Mouse (Mus musculus): ENCODE results near the gene Plcb4.

The Plcb4 gene

GRCm38 (mm10) chr2:135761226-135761802, 102.5 kb downstream of the Plcb4 start:
- no peak for DNase-seq (ENCODE audit: low spot score)

GRCm38 (mm10) chr2:135764706-135765105, 105.9 kb downstream of the Plcb4 start:
- DNase-seq (ENCODE audit: low spot score), result no peak

- no peak for DNase-seq (ENCODE audit: low spot score)
Observed at GRCm38 (mm10) chr2:135766471-135767063, 107.8 kb downstream of the Plcb4 start.

- no peak for DNase-seq (ENCODE audit: low spot score)
Observed at GRCm38 (mm10) chr2:135767535-135767934, 108.7 kb downstream of the Plcb4 start.

GRCm38 (mm10) chr2:135769701-135770100, 110.9 kb downstream of the Plcb4 start:
- DNase-seq (ENCODE audit: low spot score), result no peak

GRCm38 (mm10) chr2:135770226-135770625, 111.4 kb downstream of the Plcb4 start:
- DNase-seq (ENCODE audit: low spot score), result no peak

- no peak for DNase-seq (ENCODE audit: low spot score)
Observed at GRCm38 (mm10) chr2:135773194-135773972, 114.6 kb downstream of the Plcb4 start.

- DNase-seq (ENCODE audit: low spot score), result no peak
Observed at GRCm38 (mm10) chr2:135775026-135775425, 116.2 kb downstream of the Plcb4 start.

GRCm38 (mm10) chr2:135776131-135776775, 117.4 kb downstream of the Plcb4 start:
- DNase-seq (ENCODE audit: low spot score), result no peak

GRCm38 (mm10) chr2:135781391-135781790, 122.6 kb downstream of the Plcb4 start:
- no peak for DNase-seq (ENCODE audit: low spot score)

- no peak for DNase-seq (ENCODE audit: low spot score)
Observed at GRCm38 (mm10) chr2:135787415-135787814, 128.6 kb downstream of the Plcb4 start.

GRCm38 (mm10) chr2:135792907-135793306, 134.1 kb downstream of the Plcb4 start:
- DNase-seq (ENCODE audit: low spot score), result no peak

- no peak for DNase-seq (ENCODE audit: low spot score)
Observed at GRCm38 (mm10) chr2:135796684-135797083, 137.9 kb downstream of the Plcb4 start.

- no peak for DNase-seq (ENCODE audit: low spot score)
Observed at GRCm38 (mm10) chr2:135797677-135798546, 139.1 kb downstream of the Plcb4 start.

GRCm38 (mm10) chr2:135799149-135799770, 140.4 kb downstream of the Plcb4 start:
- DNase-seq (ENCODE audit: low spot score), result no peak

- no peak for DNase-seq (ENCODE audit: low spot score)
Observed at GRCm38 (mm10) chr2:135800385-135800784, 141.6 kb downstream of the Plcb4 start.

GRCm38 (mm10) chr2:135802878-135803450, 144.2 kb downstream of the Plcb4 start:
- no peak for DNase-seq (ENCODE audit: low spot score)

- no peak for DNase-seq (ENCODE audit: low spot score)
Observed at GRCm38 (mm10) chr2:135805748-135806685, 147.2 kb downstream of the Plcb4 start.

GRCm38 (mm10) chr2:135808342-135808741, 149.5 kb downstream of the Plcb4 start:
- no peak for DNase-seq (ENCODE audit: low spot score)

- no peak for DNase-seq (ENCODE audit: low spot score)
Observed at GRCm38 (mm10) chr2:135810841-135811240, 152.0 kb downstream of the Plcb4 start.

Measured in urinary bladder, postnatal 10 days (tissue).